ENCODE assay signal across 10 mouse cellular contexts in genomic region chr14:45654876-45655416, GRCm38 (mm10). TPM values are rescaled to one million over a fixed set of nuclear protein-coding genes. Genes with fewer than 3 reads are reported as not detected.
DNase-seq lines count a peak whose midpoint lies in the region; ATAC-seq and TF ChIP-seq lines count a peak whose summit lies in the region.
"Had no signal": no experiment of that assay in that cellular context is flagged by ENCODE, and none has a peak within 500 bp of the region (broad histone marks: within the 10 kb centered on the region; RNA-seq: fewer than 3 reads in every experiment).

No protein-coding gene starts in this region.

- no peaks in the 10 kb centered on the region for H3K9me3 ChIP-seq in hindbrain, embryonic 12.5 days (replicated peaks)
- H3K9me3 ChIP-seq in hindbrain, embryonic 10.5 days, result no peaks in the 10 kb centered on the region
- H3K9me3 ChIP-seq in forebrain, embryonic 12.5 days, result no peaks in the 10 kb centered on the region
- H3K9me3 ChIP-seq in hindbrain, embryonic 15.5 days, result no peaks in the 10 kb centered on the region
- no peaks in the 10 kb centered on the region for H3K9me3 ChIP-seq in liver, postnatal 0 days (ENCODE audit: low read length)

- no peak for TF ChIP-seq EP300 in liver, postnatal 0 days (IDR thresholded peaks at IDR 0.05; ENCODE audit: low read depth)

- TF ChIP-seq CTCF in liver, postnatal 0 days (IDR thresholded peaks at IDR 0.05; ENCODE audit: low read depth), result no peak

- H3K27me3 ChIP-seq in hindbrain, embryonic 12.5 days, result no peaks in the 10 kb centered on the region
- H3K27me3 ChIP-seq in hindbrain, embryonic 10.5 days (ENCODE audit: insufficient read depth, poor library complexity, severe bottlenecking), result no peaks in the 10 kb centered on the region
- no peaks in the 10 kb centered on the region for H3K27me3 ChIP-seq in forebrain, embryonic 12.5 days
- H3K27me3 ChIP-seq in hindbrain, embryonic 15.5 days, result no peaks in the 10 kb centered on the region
- H3K27me3 ChIP-seq in liver, postnatal 0 days (ENCODE audit: insufficient read depth, low read length), result no peaks in the 10 kb centered on the region

- no peak overlapping the region for H3K27ac ChIP-seq in hindbrain, embryonic 12.5 days
- no peak overlapping the region for H3K27ac ChIP-seq in hindbrain, embryonic 10.5 days
- no peak overlapping the region for H3K27ac ChIP-seq in forebrain, embryonic 12.5 days
- H3K27ac ChIP-seq in hindbrain, embryonic 15.5 days (replicated peaks), result no peak overlapping the region
- no peak overlapping the region for H3K27ac ChIP-seq in liver, postnatal 0 days (ENCODE audit: low read depth)

- no peaks in the 10 kb centered on the region for H3K36me3 ChIP-seq in hindbrain, embryonic 12.5 days
- no peaks in the 10 kb centered on the region for H3K36me3 ChIP-seq in hindbrain, embryonic 10.5 days
- no peaks in the 10 kb centered on the region for H3K36me3 ChIP-seq in forebrain, embryonic 12.5 days (replicated peaks)
- no peaks in the 10 kb centered on the region for H3K36me3 ChIP-seq in hindbrain, embryonic 15.5 days
- H3K36me3 ChIP-seq in liver, postnatal 0 days (replicated peaks; ENCODE audit: insufficient read depth, low read length), result 0 out of 2 replicates have a peak, but pooled peaks cover 4% of the 10 kb centered on the region

- DNase-seq in hindbrain, embryonic 10.5 days (ENCODE audit: low spot score), result no peak
- no peak for DNase-seq in liver, postnatal 0 days
- no peak for DNase-seq in frontal cortex, postnatal 10 days (ENCODE audit: low spot score in 2 of 2)
- DNase-seq in gastrocnemius, adult 18-20 months (ENCODE audit: low spot score), result no peak
- DNase-seq in right cerebral cortex, postnatal 25 days, result no peak
- DNase-seq: cerebellum, adult 8-10 months had no signal

- H3K4me3 ChIP-seq in hindbrain, embryonic 12.5 days, result no peak overlapping the region
- no peak overlapping the region; the same call in 1 of the 2 replicates for H3K4me3 ChIP-seq in hindbrain, embryonic 10.5 days
- H3K4me3 ChIP-seq in forebrain, embryonic 12.5 days (replicated peaks), result no peak overlapping the region
- peak overlapping the region; percentile 96 for H3K4me3 ChIP-seq in hindbrain, embryonic 15.5 days
- peak overlapping the region; percentile 94 for H3K4me3 ChIP-seq in liver, postnatal 0 days (ENCODE audit: low read depth, low read length)
- H3K4me3 ChIP-seq: myocyte had no signal

- ATAC-seq in hindbrain, embryonic 12.5 days (ENCODE audit: low FRiP score), result no peak
- ATAC-seq in forebrain, embryonic 12.5 days (ENCODE audit: low FRiP score), result no peak
- no peak for ATAC-seq in hindbrain, embryonic 15.5 days (ENCODE audit: low FRiP score, low read depth)
- no peak for ATAC-seq in liver, postnatal 0 days

- H3K4me2 ChIP-seq in hindbrain, embryonic 12.5 days (replicated peaks), result peak overlapping the region; percentile 13
- H3K4me2 ChIP-seq in forebrain, embryonic 12.5 days, result peak overlapping the region; percentile 85; the same call in 1 of the 2 replicates
- H3K4me2 ChIP-seq in hindbrain, embryonic 15.5 days, result peak overlapping the region; percentile 84
- H3K4me2 ChIP-seq in liver, postnatal 0 days (ENCODE audit: low read depth, low read length), result peak overlapping the region; percentile 84

- H3K9ac ChIP-seq in hindbrain, embryonic 12.5 days, result peak overlapping the region; percentile 8; the same call in 1 of the 2 replicates
- H3K9ac ChIP-seq in forebrain, embryonic 12.5 days, result peak overlapping the region; percentile 12; the same call in 1 of the 2 replicates
- H3K9ac ChIP-seq in hindbrain, embryonic 15.5 days, result peak overlapping the region; percentile 34
- peak overlapping the region; percentile 31; the same call in 1 of the 2 replicates for H3K9ac ChIP-seq in liver, postnatal 0 days (replicated peaks)

- 82% methylated on average over 13 of the region's 13 CpGs for WGBS in hindbrain, embryonic 12.5 days
- 86% methylated on average over 13 of the region's 13 CpGs for WGBS in hindbrain, embryonic 10.5 days
- WGBS in forebrain, embryonic 12.5 days, result 90% methylated on average over 13 of the region's 13 CpGs
- WGBS in hindbrain, embryonic 15.5 days, result 78% methylated on average over 13 of the region's 13 CpGs
- 79% methylated on average over 13 of the region's 13 CpGs for WGBS in liver, postnatal 0 days (ENCODE audit: insufficient replicate concordance)

- peaks cover 24% of the 10 kb centered on the region for H3K4me1 ChIP-seq in hindbrain, embryonic 12.5 days
- H3K4me1 ChIP-seq in hindbrain, embryonic 10.5 days (replicated peaks), result peaks cover 37% of the 10 kb centered on the region
- H3K4me1 ChIP-seq in forebrain, embryonic 12.5 days, result peaks cover 37% of the 10 kb centered on the region
- peaks cover 53% of the 10 kb centered on the region for H3K4me1 ChIP-seq in hindbrain, embryonic 15.5 days (replicated peaks)
- peaks cover 43% of the 10 kb centered on the region for H3K4me1 ChIP-seq in liver, postnatal 0 days (ENCODE audit: insufficient read depth)

RNA-seq across cellular contexts. Expression of gene Ddhd1, which starts 3.0 kb away (rescaled TPM):
- polyA plus RNA-seq in hindbrain, embryonic 12.5 days (2016; fragmentation: Nextera tagmentation; extraction: Ambion mirVana), result 17.9 and 20.8 TPM in 2 replicates
- 8.5 and 9.1 TPM in 2 replicates for polyA plus RNA-seq in hindbrain, embryonic 10.5 days (2016; fragmentation: Nextera tagmentation; extraction: Ambion mirVana)
- polyA plus RNA-seq in forebrain, embryonic 12.5 days (2016; fragmentation: Nextera tagmentation; extraction: Ambion mirVana), result 16.7 and 16.8 TPM in 2 replicates
- polyA plus RNA-seq in hindbrain, embryonic 15.5 days (2015; fragmentation: Nextera tagmentation; extraction: Ambion mirVana), result 19.8 and 21.2 TPM in 2 replicates
- polyA plus RNA-seq in liver, postnatal 0 days (2015; fragmentation: Nextera tagmentation; extraction: Ambion mirVana), result 3.2 and 3.7 TPM in 2 replicates
- total RNA-seq in gastrocnemius, adult 18-20 months (2021), result 1 to 10 TPM; 2.9 TPM

Comparison
In these comparisons a context has a peak if more than half of its experiments do, and no peak if none do; other contexts are left out.
1. H3K4me3 ChIP-seq: peak in hindbrain, embryonic 15.5 days (single experiment) and liver, postnatal 0 days (single experiment); none in hindbrain, embryonic 12.5 days (single experiment), hindbrain, embryonic 10.5 days (single experiment) and forebrain, embryonic 12.5 days (single experiment).
2. H3K4me2 ChIP-seq: peak in every context shown above with its lines; median percentile 85 in forebrain, embryonic 12.5 days; 84 in hindbrain, embryonic 15.5 days; 84 in liver, postnatal 0 days; 13 in hindbrain, embryonic 12.5 days.
3. Peak in every context shown above with its lines, with median percentiles within 50 percentile points of each other: H3K9ac ChIP-seq.